Mouse (Mus musculus) spleen, embryonic (tissue): ENCODE measurements around the gene Crmp1.

ENCODE experiments used
- CTCF ChIA-PET: fragments of 350-600 bp; sonication (Branson Sonifier 250); formaldehyde crosslinking; loops from one replicate; lab custom pipeline; 2022; lab: Charles Lee

Gene Crmp1

DNA sequence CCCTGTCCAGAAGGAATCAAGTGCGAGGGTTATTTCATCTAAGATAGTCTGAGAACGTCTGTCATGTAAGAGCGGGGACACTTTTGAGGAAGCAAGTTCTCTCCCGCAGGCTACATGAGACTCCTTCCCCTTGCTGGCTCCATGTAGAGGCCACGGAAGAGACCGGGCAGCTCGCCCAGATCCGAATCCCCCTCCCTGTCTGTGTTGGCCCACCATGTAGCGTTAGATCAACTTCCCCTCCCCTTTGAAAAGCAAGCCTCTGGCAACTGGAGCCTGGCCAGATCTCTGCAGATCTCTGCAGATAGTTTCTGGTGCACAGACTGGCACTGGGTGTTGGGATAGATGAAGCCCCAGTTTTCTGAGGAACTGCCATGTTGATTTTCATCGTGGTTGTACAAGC, 55.0 kb downstream of the Crmp1 start:
- CTCF ChIA-PET: no interaction called here

DNA sequence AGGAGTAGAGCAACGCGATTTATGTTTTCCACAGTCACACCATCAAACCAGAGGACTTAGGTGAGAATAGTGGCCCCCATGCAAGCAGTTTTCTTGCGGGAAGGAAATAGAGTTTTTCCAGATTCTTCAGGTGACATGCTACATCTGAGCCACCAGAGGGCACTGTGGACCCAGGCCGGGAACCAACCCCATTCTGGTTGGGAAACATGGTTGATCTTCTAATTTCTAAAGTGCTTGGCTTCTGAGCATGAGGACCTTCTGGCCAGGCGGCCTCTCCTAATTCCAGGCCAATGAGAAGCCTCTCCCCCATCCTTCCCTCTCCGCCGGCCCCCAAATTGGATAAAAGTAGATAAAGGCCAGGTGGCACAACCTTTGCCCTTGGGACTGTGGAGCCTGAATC, 56.6 kb downstream of the Crmp1 start:
- CTCF ChIA-PET: no interaction called here

DNA sequence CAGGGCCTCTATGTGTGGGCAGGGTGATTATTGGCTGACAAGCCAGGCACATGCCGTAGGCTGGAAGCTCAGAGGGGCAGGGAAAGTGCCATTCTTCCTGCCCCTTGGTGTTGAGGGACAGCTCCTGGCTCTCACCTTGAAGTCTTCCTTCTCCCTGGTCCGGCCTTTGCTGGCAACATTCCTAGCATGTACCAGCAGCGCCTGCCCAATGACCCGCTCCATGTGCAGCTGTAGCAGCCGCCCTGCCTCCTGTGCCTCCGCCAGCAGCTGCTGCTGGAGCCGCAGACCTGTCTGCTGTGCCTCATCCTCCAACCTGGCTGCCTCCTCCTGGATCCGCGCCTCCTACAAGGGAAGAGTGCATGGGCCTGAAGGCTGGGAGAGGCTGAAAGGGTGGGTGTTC, 68.3 kb downstream of the Crmp1 start:
- CTCF ChIA-PET: no interaction called here

DNA sequence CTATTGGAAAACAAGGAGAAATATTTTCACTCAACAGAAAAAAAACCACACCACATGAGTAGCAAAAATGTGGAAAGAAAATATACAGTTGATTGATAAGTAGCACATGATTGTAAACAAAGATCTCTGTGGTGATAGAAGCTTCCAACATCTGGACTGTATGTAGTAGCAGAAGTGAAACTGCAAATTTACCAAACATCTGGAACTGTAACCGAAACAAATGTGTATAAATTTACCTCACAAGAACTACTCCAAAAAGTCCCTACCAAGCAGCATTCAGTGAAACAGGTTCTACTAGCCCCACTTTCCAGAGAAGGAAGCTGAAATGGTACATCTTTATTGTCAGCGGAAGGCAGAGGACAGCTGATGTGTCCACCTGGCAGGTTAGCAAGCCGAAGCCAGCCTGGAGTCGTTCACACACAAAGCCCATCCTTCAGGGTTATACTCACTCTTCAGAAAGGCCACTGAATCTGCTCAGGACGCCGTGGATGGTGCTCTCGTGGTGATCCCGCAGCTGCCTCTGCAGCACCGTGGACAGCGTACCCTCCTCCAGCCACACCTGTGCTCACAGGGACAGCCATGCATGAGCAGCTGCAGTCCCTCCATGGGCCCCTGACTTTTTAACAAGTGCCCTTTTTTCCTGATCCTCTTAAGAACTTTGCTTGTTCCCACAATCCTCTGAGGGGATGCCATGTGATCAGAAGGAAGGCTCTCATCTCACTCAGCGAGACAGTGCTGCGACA, 71.4 kb downstream of the Crmp1 start:
- CTCF ChIA-PET: no interaction called here

DNA sequence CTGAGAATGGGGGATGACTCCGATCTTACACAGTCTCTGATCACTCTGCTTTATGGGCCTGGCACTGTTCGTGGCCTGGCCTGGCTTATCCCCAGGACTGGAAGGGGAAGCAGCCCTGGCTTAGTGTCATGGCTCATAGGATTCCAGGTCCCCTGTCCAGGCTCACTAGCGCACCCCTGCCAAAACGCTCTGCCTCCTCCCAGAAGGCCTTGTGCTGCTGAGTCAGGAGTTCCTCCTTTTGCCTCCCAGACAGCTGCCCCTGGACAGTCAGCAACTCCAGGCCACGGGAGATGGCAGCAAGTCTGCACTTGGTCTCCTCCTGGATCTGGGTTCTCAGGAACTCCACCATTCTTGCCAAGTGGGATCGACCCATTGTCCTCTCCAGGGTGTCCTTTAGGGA, 77.0 kb downstream of the Crmp1 start:
- CTCF ChIA-PET: no interaction called here

DNA sequence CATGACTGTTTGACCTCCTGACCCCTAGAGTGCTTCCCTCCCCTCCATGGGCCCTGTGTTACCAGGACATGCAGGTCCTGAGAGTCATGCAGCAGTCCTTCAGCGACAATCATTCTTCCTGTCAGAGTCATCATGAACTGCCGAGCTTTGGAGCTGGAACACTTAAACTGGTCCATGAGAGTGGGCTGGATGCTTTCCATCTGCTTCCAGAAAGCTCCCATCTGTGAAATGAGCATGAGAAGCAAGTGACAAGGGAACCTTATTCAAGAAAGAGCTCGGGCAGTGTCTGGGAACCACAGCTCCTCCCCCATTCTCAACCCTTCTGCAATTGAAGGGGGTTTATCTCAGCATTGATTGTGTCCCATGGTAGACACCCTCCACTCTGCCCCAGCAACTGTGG, 78.4 kb downstream of the Crmp1 start:
- CTCF ChIA-PET: no interaction called here

DNA sequence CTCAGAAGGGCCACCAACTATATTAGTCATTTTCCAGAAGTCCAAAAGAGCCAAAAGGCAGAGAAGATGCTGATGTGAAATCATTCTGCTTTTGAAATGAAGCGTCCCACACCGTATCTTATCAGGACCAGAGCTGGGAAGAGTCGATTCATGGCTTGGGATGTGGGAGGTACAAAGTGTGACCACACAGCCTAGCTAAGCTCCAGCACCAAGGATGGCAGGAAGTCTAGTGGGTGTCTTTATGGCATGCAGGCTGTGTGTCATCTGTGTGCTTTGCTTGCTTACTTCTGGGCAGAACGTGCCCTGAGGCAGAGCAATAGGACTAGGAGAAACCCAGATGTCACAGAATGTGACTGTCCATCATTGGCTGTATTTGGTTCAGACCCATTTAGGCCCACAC, 79.0 kb downstream of the Crmp1 start:
- CTCF ChIA-PET: no interaction called here

DNA sequence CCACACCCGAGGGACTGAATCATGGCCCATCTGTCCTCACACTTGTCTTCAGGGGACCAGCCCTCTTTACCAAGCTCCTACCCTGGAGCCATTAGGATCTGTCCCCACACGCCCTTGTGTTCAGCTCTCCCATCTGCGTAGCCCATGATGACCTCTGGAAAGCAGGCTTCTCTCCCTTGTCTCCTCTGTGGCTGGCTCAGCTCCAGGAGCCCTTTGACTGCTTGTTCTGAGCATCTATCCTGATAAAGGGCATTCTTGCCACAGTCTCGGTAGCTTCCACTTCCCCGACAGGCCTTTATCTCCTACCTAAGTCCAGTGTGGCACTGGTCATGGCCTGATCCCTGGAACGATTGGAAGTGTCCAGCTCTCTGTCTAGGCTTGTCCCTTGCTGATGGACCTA, 84.9 kb downstream of the Crmp1 start:
- CTCF ChIA-PET: no interaction called here

DNA sequence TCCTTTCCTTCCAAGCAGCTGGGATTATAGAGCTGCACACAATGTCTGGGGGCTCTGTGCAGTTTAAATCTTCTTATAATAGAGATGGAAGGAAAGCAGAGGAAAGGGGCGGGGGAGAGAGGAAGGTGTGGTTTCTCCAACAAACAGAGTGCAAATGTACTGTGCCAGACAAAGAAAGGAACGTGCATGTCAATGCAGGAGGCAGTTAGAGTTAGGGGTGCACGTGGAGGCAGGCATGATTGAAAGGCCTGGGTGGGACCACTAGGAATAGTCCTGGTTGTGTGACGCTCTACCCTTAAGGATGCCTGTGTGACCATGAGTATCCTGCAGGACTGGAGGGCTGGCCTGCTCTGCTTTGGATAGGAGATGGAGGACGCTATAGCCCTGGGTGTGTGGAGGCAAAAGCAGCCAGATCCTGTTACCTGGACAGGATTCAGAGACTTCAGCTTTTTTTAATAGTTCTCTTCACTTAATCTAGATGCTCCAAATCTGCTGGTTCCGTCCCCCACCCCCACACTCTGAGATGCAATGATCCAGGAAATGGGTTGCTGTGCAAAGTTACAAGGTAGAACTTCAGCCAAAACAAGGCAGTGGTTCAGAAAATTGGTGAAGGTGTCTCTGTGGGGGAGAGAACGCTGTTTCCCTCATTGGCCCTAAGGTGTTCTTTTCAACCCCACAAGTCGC, 88.9 kb downstream of the Crmp1 start:
- CTCF ChIA-PET: no interaction called here

DNA sequence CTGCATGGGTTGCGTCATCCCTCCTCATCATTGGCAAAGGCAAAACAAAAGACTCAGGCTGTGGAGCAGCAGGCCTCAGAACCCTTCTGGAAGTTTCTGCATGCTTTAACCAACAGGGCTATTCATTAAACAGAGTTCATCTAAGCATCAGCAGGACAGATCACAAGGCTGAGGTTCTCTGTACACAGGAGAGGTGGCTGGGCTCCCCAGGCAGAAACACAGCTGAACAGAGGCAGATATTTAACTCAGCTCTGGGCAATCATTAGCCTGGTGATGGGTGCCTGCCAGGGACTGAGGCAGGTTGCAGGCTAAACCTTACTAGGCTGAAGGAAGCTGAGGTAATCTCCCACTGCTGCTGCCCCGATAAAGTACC, 89.4 kb downstream of the Crmp1 start:
- CTCF ChIA-PET: no interaction called here

DNA sequence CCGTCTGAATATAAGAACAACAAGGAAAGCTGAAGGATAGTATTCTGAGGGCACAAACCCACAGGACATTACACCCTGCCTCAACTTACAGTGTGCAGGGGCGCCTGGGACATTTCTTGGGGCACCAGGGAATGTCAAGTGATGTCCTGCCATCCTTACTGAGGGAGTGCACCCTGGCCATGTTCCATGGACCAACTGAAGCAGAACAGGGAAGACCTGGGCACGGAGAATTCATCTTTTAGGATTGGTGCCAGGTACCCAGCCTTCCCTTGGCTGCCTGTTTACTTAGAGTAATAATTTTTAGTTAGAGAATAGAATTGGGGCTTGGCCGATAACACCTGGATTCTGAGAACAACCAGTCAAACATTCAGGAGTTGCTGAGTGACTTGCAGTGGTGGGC, 90.3 kb downstream of the Crmp1 start:
- CTCF ChIA-PET: no interaction called here

DNA sequence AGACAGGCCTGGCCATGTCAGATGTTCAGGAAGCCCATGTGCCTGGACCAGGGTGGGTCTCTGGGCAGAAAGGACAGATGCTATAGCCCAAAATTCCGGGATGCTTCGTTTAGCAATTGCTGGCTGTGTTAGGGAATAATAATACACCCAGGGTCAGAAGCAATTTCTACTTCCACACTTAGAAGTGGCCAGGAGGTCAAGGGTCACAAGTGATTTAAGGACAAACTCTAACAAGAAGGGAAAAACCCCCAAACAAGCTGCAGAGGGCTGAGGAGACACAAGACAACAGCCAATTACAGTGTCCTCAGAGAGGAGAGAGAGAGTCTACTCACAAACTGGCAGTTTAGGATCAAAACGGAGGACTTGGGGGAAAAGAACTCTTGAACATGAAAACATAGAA, 93.3 kb downstream of the Crmp1 start:
- CTCF ChIA-PET: no interaction called here

DNA sequence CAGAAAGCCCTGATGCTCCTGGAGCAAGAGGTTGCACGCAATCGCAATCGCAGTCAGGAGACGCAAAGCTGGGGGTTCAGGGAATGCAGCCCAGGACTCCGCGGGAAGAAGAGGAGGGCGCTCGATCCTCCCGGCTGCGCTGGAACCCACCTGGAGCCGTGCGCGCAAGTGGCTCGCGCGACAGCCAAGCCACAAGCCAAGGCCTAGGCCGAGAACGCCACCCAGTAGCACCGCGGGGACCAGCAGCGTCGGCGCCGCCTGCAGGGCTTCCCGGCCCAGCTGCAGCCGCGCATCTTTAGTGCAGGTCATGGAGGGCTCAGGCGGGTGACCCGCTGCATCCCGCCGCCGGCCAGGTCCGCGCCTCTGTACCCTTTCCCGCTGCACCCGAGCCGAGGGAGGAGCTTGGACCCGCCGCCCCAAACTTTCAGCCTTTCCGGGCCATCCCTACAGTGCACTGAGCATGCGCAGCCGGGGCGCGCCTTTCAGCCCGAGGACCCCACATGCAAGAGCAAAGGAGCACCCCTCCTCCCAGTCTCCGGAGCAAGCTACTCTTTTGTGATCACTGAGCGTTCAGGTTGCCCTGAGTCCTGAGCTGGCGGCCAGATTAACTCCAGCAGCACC, 94.9 kb downstream of the Crmp1 start, which contains the start of gene Evc:
Gene Evc (minus strand): TSS at position 410 of the 621 bp plus-strand sequence.
- CTCF ChIA-PET: no interaction called here

DNA sequence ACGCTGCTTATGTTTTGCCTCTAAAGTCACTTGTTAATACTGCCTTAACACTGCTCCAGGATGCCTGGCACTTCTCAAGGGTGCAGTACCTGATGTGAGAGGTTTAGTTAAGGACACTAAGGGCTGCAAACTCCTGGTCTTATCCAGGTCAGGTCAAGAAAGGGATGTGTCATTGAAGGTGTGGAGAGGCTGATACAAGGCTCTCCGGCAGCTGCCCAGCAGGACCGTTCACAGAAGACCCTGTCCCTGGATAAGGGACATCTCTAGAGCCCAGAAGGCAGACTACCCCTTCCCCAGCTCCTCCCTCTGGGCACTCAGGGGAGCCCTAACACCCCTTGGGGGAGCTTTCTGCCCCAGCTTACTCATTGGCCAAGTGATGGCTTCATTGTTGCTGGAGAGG, 96.0 kb downstream of the Crmp1 start:
- CTCF ChIA-PET: no interaction called here

DNA sequence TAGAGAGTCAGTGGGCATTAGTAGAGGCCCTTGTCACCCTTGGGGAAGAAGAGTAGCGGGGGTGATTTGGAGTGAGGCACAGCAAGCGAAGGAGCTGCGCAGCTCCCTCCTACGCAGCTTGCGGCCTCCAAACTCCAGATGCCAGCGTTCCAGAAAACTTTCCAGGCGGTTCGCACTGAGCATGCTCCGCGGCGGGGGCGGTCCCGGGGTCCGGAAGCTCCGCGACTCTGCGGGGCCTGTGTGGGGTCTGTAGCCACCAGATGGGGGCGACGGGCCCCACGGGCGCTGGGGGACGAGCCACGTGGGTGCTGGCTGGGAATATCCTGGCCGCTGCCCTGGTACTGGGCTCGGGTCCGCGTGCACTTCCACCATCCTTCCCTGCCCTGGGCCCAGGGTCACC, 96.5 kb downstream of the Crmp1 start, which contains the start of gene Evc2:
Gene Evc2 (plus strand): TSS at position 212 of the 400 bp plus-strand sequence.
- CTCF ChIA-PET: no interaction called here
